15 mouse cellular contexts compared by ENCODE assay signal in genomic region chr15:93611536-93612300, GRCm38 (mm10). TPM values are rescaled to one million over a fixed set of nuclear protein-coding genes. Genes with fewer than 3 reads are reported as not detected.
A peak's percentile ranks its signal among the peaks of the same experiment; 100 is the strongest.
DNase-seq lines count a peak whose midpoint lies in the region; ATAC-seq and TF ChIP-seq lines count a peak whose summit lies in the region.
"Had no signal": no experiment of that assay in that cellular context is flagged by ENCODE, and none has a peak within 500 bp of the region (broad histone marks: within the 10 kb centered on the region; RNA-seq: fewer than 3 reads in every experiment).

No protein-coding gene starts in this region.

- no peak overlapping the region for H3K27ac ChIP-seq in heart, embryonic 11.5 days (ENCODE audit: low read depth, low read length)
- H3K27ac ChIP-seq in layer of hippocampus, adult 2 months, result peak overlapping the region; percentile 88
- no peak overlapping the region for H3K27ac ChIP-seq in testis, adult 2 months (ENCODE audit: control insufficient read depth, insufficient read depth, low read depth, low read length)
- H3K27ac ChIP-seq: hindbrain, embryonic 13.5 days; hindbrain, postnatal 0 days had no signal

- H3K4me1 ChIP-seq in heart, embryonic 11.5 days (ENCODE audit: control insufficient read depth, insufficient read depth, low read length), result no peaks in the 10 kb centered on the region; the same call in 1 of the 2 replicates
- peaks cover 17% of the 10 kb centered on the region for H3K4me1 ChIP-seq in testis, adult 2 months (ENCODE audit: control insufficient read depth, insufficient read depth, low read length)
- H3K4me1 ChIP-seq: hindbrain, embryonic 13.5 days had no signal

- TF ChIP-seq CTCF in layer of hippocampus, adult 2 months (conservative IDR thresholded peaks at IDR 0.05), result no peak
- TF ChIP-seq CTCF in testis, adult 2 months (IDR thresholded peaks at IDR 0.05; ENCODE audit: control insufficient read depth, insufficient read depth, insufficient replicate concordance, low read depth, low read length), result no peak

- H3K9me3 ChIP-seq in heart, embryonic 11.5 days (replicated peaks; ENCODE audit: control insufficient read depth, low read length), result peaks cover 7% of the 10 kb centered on the region; the same call in 1 of the 2 replicates

- peak; percentile 72 for DNase-seq in heart, adult 11 months
- no peak for DNase-seq in layer of hippocampus, adult 2 months (ENCODE audit: low spot score in 2 of 2)
- no peak for DNase-seq in layer of hippocampus, postnatal 25 days (ENCODE audit: extremely low spot score in 1 of 2, low spot score in 1 of 2)
- DNase-seq in testis, postnatal 10 days (ENCODE audit: low spot score), result no peak
- no peak for DNase-seq in cerebellum, postnatal 14 days
- DNase-seq: adrenal gland, postnatal 10 days; cerebellum, adult 11 months; cerebellum, adult 8-10 months; gastrocnemius, postnatal 14 days had no signal

- no peak overlapping the region for H3K4me3 ChIP-seq in heart, embryonic 11.5 days (ENCODE audit: low read depth, low read length)
- H3K4me3 ChIP-seq in layer of hippocampus, adult 2 months, result no peak overlapping the region
- peak overlapping the region; percentile 84 for H3K4me3 ChIP-seq in testis, adult 2 months (ENCODE audit: control insufficient read depth, low read depth, low read length)
- H3K4me3 ChIP-seq: hindbrain, embryonic 13.5 days had no signal

- no peak overlapping the region for H3K9ac ChIP-seq in heart, embryonic 11.5 days (ENCODE audit: low read depth, low read length)
- H3K9ac ChIP-seq: hindbrain, embryonic 13.5 days had no signal

- 86% methylated on average over 16 of the region's 16 CpGs for WGBS in heart, embryonic 11.5 days (ENCODE audit: insufficient replicate concordance)

- no peak for ATAC-seq in heart, embryonic 11.5 days (replicated peaks; ENCODE audit: insufficient number of reproducible peaks, low FRiP score, low TSS enrichment)
- ATAC-seq: forebrain, embryonic 14.5 days; hindbrain, postnatal 0 days had no signal

- no peak overlapping the region for H3K4me2 ChIP-seq in heart, embryonic 11.5 days
- H3K4me2 ChIP-seq: hindbrain, embryonic 13.5 days had no signal

- TF ChIP-seq POLR2A in testis, adult 2 months (IDR thresholded peaks at IDR 0.05; ENCODE audit: control insufficient read depth, low read depth, low read length), result no peak

- no peaks in the 10 kb centered on the region for H3K27me3 ChIP-seq in heart, embryonic 11.5 days (ENCODE audit: control insufficient read depth, insufficient read depth, low read length)
- H3K27me3 ChIP-seq in testis, adult 2 months (ENCODE audit: control insufficient read depth, insufficient read depth, low read length), result peaks cover 3% of the 10 kb centered on the region; the same call in 1 of the 2 replicates
- H3K27me3 ChIP-seq: hindbrain, embryonic 13.5 days had no signal

- H3K36me3 ChIP-seq in heart, embryonic 11.5 days (ENCODE audit: control insufficient read depth, insufficient read depth, low read length), result no peaks in the 10 kb centered on the region
- no peaks in the 10 kb centered on the region for H3K36me3 ChIP-seq in testis, adult 2 months (ENCODE audit: control insufficient read depth, insufficient read depth, low read length)
- H3K36me3 ChIP-seq: hindbrain, embryonic 13.5 days had no signal

RNA-seq across cellular contexts. Expression of gene Prickle1, which starts 16.0 kb away (rescaled TPM):
- polyA plus RNA-seq in heart, embryonic 11.5 days (2014; fragmentation: Nextera tagmentation; extraction: Ambion mirVana), result 29.5 and 37.3 TPM in 2 replicates
- 10 to 100 TPM; 67.4 to 69.2 TPM for total RNA-seq in layer of hippocampus, adult 2 months (2021)
- 10 to 100 TPM; 71.5 to 79.6 TPM for total RNA-seq in layer of hippocampus, postnatal 25 days (2021)
- polyA plus RNA-seq in testis, adult 2 months (2012; rRNA removed), result 3.6 and 3.9 TPM in 2 replicates
- total RNA-seq: MEL had no signal
